Mouse (Mus musculus): ENCODE results near the gene Gm16253.

DNA sequence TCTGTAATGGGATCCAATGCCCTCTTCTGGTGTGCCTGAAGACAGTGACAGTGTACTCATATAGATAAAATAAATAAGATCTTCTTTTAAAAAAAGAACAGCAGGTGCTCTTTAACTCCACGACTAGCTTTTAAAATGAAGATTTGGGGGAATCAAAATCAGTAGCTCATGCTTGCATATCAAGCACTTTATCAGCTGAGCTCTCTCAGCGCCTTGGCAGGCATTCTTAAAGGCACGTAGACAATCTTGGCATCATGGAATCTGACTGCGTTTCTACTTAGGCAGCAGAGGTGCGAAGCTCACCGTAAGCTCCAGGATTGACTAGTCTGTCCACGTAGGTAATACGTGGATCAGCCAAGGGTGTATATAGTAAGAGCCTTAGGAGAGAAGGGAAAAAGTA lies 34.2 kb upstream of the Gm16253 start:
- no peak for TF ChIP-seq CTCF (IDR thresholded peaks at IDR 0.05; ENCODE audit: control insufficient read depth, insufficient read depth, insufficient read length)
- no peak for TF ChIP-seq MAX (IDR thresholded peaks at IDR 0.05)
